Mouse (Mus musculus) midbrain, embryonic 12.5 days (tissue): ENCODE measurements at regions not wholly inside any gene's neighbourhood (a gene's known extent, or its start where the extent isn't known, plus 50 kb on each side); places are given as distances from the start of the nearest gene placed in this dataset.
"Not testable (repeated sequence)": the region's sequence is repeated elsewhere in the genome, so short reads cannot be mapped to it uniquely, and the experiment has no call there.

Experiments
- ATAC-seq: fragments of 200-750 bp; cut with Nextera tagmentation; 2 replicates; pipeline ENCODE4 v1.8.0; 2017; ENCODE audit warnings: low read depth, moderate TSS enrichment, moderate library complexity; ENCODE audit not compliant: low FRiP score
- H3K27ac ChIP-seq: fragments of 300-500 bp; sonication (generic); replicated peaks from 2 replicates; pipeline ENCODE4 v1.5.1; 2016; ENCODE audit warnings: mild to moderate bottlenecking
- H3K27me3 ChIP-seq: fragments of 300-500 bp; sonication (generic); 2 replicates; pipeline ENCODE4 v1.6.1; 2016; ENCODE audit warnings: mild to moderate bottlenecking
- H3K36me3 ChIP-seq: fragments of 300-500 bp; sonication (generic); 2 replicates; pipeline ENCODE4 v1.6.1; 2016
- H3K4me1 ChIP-seq: fragments of 300-500 bp; sonication (generic); 2 replicates; pipeline ENCODE4 v1.6.1; 2016
- H3K4me2 ChIP-seq: fragments of 300-500 bp; sonication (generic); replicated peaks from 2 replicates; pipeline ENCODE4 v1.6.1; 2016; ENCODE audit warnings: mild to moderate bottlenecking, moderate library complexity
- H3K4me3 ChIP-seq: fragments of 300-500 bp; sonication (generic); 2 replicates; pipeline ENCODE4 v1.5.1; 2016; ENCODE audit warnings: mild to moderate bottlenecking
- H3K9ac ChIP-seq: fragments of 300-500 bp; sonication (generic); replicated peaks from 2 replicates; pipeline ENCODE4 v1.6.1; 2016; ENCODE audit warnings: mild to moderate bottlenecking, moderate library complexity
- H3K9me3 ChIP-seq: fragments of 300-500 bp; sonication (generic); 2 replicates; pipeline ENCODE4 v1.6.1; 2016; ENCODE audit warnings: mild to moderate bottlenecking
- WGBS: fragments of 180-500 bp; shearing (Covaris S2); methylation state at CpG from one replicate; pipeline ENCODE4 v1.1.7; 2016; 5-methylcytosine and 5-hydroxymethylcytosine counted together

DNA sequence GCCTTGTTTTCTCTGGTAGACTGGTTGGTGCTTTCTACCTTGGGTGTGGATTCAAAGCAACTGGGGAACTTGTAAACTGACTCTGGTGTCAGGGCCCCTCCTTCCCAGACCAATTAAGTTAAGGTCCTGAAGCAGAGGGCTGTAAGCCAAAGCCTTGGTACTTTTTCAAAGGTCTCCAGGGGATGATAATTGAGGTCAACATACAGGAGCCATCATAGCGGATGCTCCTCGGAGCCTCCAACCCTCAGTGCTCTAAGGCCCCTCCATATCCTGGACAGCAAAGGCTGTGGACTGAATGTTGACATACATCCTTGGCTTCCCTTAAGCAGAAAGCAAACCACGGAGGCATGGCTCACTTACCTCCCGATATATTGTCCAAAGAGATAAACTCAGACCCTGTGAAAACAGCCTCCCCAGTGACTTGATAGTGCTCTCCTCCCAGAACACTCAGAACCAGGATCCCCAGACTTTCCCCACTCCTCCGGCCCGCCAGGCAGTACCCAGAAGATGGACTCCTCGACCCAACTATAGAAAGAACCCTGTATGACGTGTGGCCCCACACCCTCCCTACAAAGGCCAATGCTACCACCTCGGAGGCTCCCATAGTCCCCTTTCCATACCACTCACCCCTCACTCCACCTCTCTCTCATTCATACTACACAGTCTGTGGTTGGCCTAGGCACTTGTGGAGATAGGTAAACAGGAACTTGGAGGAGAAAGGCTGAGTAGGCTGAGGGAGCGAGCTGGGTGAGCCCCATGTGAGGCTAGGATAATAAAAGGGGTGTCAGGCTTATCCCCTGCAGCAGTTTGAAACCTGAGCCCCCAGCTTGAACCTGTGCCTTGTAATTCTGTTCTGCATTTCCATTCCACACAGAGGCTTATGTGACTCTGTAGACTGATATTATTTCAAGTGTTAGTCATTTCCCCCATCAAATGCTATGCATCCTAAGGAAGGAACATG is 118.8 kb upstream of the Arid1b start:
- Histone ChIP-seq H3K4me3 (no peak overlapping the region), H3K27me3 (no peaks in the 10 kb centered on the region), H3K36me3 (no peaks in the 10 kb centered on the region), H3K4me1 (no peaks in the 10 kb centered on the region), H3K9me3 (no peaks in the 10 kb centered on the region), H3K27ac (no peak overlapping the region), H3K9ac (no peak overlapping the region), H3K4me2 (no peak overlapping the region)
- 86% methylated on average over 10 of the region's 10 CpGs for WGBS
- no peak for ATAC-seq

DNA sequence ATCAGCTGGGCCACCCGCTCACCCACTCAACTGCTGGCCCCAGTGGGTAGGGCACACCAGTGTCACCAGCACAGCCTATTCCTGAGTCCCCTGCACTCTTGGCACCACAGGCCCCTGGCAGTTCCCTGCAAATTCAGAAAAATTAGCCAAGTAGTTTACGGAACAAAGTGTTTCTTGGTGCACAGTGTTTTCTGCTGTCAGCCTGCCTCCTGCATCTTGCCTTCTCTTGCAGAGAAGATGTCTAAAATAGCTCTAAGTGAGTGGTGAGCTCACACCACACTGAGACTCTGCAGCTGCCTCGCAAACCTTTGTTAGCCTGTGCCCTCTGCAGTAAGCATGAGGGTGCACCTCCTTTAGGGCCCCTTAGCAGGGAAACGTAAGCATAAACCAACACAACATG is 117.7 kb upstream of the Arid1b start:
- no peak for ATAC-seq

DNA sequence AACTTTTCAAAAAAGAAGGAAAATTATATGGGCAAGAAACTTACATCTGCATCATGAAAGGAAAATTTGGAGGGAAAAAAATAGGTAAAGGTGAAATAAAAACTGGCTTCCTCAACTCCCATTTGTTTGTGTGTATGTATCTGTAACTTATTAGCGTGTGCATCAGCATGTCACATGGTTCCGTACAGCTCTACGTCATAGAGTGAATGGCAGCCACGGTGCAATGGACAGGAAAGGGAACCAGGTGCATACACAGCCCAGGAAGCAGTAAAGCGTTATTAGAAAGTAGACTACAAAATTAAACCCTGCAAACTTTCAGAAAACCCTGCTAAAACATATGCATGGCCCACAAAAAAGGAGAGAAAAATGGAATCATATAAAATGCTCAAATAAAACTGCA is 112.7 kb upstream of the Arid1b start:
- Histone ChIP-seq H3K4me2 (no peak overlapping the region), H3K36me3 (no peaks in the 10 kb centered on the region), H3K9ac (no peak overlapping the region), H3K9me3 (0 out of 2 replicates have a peak, but pooled peaks cover 3% of the 10 kb centered on the region), H3K4me1 (no peaks in the 10 kb centered on the region), H3K27ac (no peak overlapping the region), H3K27me3 (no peaks in the 10 kb centered on the region), H3K4me3 (no peak overlapping the region)
- no peak for ATAC-seq
- 95% methylated on average over 5 of the region's 5 CpGs for WGBS

More for the DNA sequence above, 117.7 kb upstream of the Arid1b start:
- no peaks in the 10 kb centered on the region for H3K9me3 ChIP-seq
- H3K36me3 ChIP-seq = no peaks in the 10 kb centered on the region
- H3K4me1 ChIP-seq = no peaks in the 10 kb centered on the region
- H3K4me3 ChIP-seq = no peak overlapping the region
- H3K4me2 ChIP-seq = no peak overlapping the region
- no peak overlapping the region for H3K9ac ChIP-seq
- WGBS = 90% methylated on average over 4 of the region's 4 CpGs
- no peak overlapping the region for H3K27ac ChIP-seq
- H3K27me3 ChIP-seq = no peaks in the 10 kb centered on the region

DNA sequence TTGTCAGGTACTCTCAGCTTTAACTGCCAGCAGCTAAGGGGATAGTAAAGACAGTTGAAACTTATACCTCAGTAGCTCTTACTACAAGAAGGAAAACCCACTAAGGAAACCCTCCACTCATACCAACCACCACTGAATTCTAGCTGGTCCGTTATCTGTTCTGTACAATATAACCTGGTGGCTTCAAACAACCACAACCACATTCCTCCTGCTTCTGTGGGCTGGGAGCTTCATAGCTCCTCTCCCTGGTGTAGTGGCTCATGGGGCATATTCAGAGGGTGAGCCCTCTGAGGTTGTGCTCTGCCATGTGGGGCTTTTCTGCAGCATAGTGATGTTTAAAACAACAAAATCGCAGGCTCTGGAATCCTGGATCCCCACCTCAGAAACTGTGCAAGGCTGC is 110.0 kb upstream of the Arid1b start:
- Histone ChIP-seq H3K4me3 (no peak overlapping the region), H3K27ac (no peak overlapping the region), H3K9me3 (0 out of 2 replicates have a peak, but pooled peaks cover 3% of the 10 kb centered on the region), H3K9ac (no peak overlapping the region), H3K27me3 (no peaks in the 10 kb centered on the region), H3K36me3 (no peaks in the 10 kb centered on the region), H3K4me2 (no peak overlapping the region), H3K4me1 (no peaks in the 10 kb centered on the region)
- no peak for ATAC-seq
- WGBS = 94% methylated on average over 2 of the region's 2 CpGs

DNA sequence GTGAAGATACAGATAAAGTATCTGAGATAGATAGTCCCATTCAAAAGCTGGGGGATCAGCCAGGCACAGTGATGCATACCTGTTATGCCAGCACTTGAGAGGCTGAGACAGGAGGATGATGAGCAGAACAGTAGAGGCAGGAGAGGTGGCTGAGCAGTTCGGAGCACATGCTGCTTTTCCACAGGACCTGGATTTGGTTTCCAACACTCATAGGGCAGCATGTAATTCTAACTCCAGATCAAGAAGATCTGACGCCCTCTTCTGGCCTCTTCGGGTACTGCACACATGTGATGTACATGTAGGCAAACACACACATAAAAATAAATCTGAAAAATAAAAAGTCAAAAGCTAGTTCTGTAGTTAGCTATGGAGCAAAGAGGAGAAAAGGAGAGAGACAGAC is 109.4 kb upstream of the Arid1b start:
- Histone ChIP-seq H3K27me3 (no peaks in the 10 kb centered on the region), H3K4me1 (no peaks in the 10 kb centered on the region), H3K4me2 (no peak overlapping the region), H3K9ac (no peak overlapping the region), H3K4me3 (no peak overlapping the region), H3K27ac (no peak overlapping the region), H3K36me3 (no peaks in the 10 kb centered on the region), H3K9me3 (0 out of 2 replicates have a peak, but pooled peaks cover 3% of the 10 kb centered on the region)
- WGBS = 77% methylated on average over 3 of the region's 3 CpGs
- ATAC-seq = no peak

DNA sequence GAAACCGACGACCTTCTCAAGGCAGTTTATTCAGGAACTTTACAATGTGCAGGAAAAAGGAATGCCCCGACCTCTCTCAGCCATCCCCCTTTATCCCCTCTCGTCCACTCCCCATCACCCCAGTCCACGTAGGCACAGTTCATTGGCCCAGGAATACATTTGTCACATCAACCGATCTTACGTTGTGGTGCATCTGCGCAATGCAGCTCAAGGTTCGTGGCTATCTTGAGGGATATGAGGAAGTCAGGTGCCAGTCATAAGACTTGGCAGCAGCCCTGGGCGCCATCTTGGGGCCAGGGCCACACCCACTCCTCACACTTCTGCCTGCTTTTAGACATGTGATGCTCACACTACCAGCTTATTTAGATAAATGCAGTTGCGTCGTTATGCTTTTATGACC is 106.8 kb upstream of the Arid1b start:
- H3K4me1 ChIP-seq, ATAC-seq, H3K4me2 ChIP-seq, H3K27me3 ChIP-seq, H3K9ac ChIP-seq, H3K36me3 ChIP-seq, H3K4me3 ChIP-seq, H3K27ac ChIP-seq, H3K9me3 ChIP-seq: not testable (repeated sequence)
- WGBS = 90% methylated on average over 12 of the region's 12 CpGs

DNA sequence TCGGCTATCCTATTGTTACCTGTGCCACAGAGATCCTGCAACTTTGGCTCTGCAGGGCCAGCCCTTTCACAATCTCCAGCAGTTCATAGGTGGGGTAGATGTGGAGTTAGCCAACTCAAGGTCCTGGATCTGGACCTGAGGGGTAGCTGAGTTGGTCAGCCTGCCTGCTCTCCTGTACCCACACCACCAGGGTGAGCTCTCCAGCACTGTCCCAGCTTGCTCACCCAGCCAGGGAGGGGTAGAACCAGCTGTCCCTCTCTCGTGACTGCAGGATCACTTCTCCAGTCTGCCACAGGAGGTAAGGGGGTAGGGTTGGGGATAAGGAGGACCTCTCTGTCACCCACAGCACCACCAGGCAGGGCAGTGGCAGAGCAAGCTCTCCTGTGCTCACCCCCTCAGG is 104.6 kb upstream of the Arid1b start:
- H3K4me2 ChIP-seq = no peak overlapping the region
- H3K36me3 ChIP-seq = no peaks in the 10 kb centered on the region
- no peak overlapping the region for H3K4me3 ChIP-seq
- ATAC-seq = no peak
- no peak overlapping the region for H3K27ac ChIP-seq
- H3K27me3 ChIP-seq = no peaks in the 10 kb centered on the region
- 69% methylated on average over 2 of the region's 2 CpGs for WGBS
- no peak overlapping the region for H3K9ac ChIP-seq
- H3K4me1 ChIP-seq = no peaks in the 10 kb centered on the region
- 0 out of 2 replicates have a peak, but pooled peaks cover 3% of the 10 kb centered on the region for H3K9me3 ChIP-seq

DNA sequence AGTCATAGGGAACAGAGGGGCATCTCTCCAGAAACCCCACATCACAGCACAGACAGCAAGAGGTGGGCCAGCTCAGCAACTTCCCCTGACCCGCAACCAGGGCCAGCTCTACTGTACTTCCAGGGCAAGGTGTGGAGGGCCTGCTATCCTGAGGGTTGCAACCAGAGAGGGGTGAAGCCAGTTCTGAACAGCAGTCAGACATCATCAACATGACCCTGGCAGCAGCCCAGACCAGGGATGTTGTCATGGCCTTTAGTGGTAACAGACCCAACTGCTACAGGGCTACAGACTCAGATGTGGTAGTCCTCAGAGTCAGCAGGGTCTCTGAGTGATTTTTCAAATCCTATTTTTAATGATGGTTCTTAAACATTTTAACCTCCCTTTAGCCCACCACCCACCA is 104.0 kb upstream of the Arid1b start:
- no peak for ATAC-seq
- WGBS = 93% methylated on average over 1 of the region's 1 CpGs
- H3K9me3 ChIP-seq = no peaks in the 10 kb centered on the region

DNA sequence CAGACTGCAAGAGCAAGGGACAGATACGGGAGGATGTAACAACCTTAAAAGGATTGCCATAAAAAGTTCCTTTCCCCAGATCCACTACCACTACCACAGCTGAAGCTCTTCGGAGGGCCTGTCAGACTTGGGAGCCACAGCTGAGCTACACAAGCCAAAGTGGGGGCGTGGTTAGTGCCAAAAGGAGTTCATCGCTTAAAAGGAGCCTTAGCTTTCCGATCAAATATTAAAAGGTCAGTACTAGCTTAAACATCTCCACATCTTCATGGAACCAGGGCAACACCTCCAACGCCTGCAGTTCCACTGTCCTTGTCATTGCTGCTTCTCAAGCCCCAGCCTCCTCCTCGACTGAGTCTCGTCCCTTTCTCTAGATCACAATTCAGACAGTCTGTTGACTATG is 102.6 kb upstream of the Arid1b start:
- 87% methylated on average over 8 of the region's 8 CpGs for WGBS
- no peak for ATAC-seq
- Histone ChIP-seq H3K4me2 (no peak overlapping the region), H3K36me3 (no peaks in the 10 kb centered on the region), H3K9ac (no peak overlapping the region), H3K27me3 (no peaks in the 10 kb centered on the region), H3K4me1 (no peaks in the 10 kb centered on the region), H3K27ac (no peak overlapping the region), H3K4me3 (no peak overlapping the region), H3K9me3 (no peaks in the 10 kb centered on the region)

More for the DNA sequence above, 104.0 kb upstream of the Arid1b start:
- no peaks in the 10 kb centered on the region for H3K4me1 ChIP-seq
- H3K4me3 ChIP-seq = no peak overlapping the region
- H3K36me3 ChIP-seq = no peaks in the 10 kb centered on the region
- H3K4me2 ChIP-seq = no peak overlapping the region
- no peaks in the 10 kb centered on the region for H3K27me3 ChIP-seq
- H3K9ac ChIP-seq = no peak overlapping the region
- H3K27ac ChIP-seq = no peak overlapping the region

DNA sequence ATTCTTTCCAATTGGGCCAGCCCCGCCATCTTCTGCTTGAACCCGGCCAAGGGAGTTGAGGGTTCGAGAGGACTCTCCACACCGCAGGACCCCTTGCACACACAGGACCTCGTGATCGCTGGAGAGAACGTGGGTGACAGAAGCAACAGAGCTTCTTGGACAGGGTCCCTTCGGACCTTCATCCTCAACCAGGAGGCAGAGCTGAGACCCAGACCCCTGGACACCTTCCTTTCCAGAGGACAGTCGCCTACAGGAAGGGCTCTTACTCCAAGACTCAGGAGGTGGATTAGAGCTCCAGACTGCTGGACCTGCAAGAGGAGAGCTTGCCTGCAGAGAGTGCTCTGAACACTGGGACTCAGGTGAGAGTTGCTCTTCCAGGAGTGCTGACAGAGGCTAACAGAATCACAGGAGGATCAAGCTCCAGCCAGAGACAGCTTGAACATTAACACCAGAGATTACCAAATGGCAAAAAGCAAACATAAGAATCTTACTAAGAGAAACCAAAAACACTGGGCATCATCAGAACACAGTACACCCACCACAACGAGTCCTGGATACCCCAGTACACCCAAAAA is 99.3 kb upstream of the Arid1b start:
- not testable (repeated sequence) for ATAC-seq, H3K36me3 ChIP-seq, H3K9me3 ChIP-seq, H3K9ac ChIP-seq, H3K27me3 ChIP-seq, H3K27ac ChIP-seq, H3K4me1 ChIP-seq, H3K4me3 ChIP-seq, H3K4me2 ChIP-seq
- WGBS = 95% methylated on average over 10 of the region's 10 CpGs

DNA sequence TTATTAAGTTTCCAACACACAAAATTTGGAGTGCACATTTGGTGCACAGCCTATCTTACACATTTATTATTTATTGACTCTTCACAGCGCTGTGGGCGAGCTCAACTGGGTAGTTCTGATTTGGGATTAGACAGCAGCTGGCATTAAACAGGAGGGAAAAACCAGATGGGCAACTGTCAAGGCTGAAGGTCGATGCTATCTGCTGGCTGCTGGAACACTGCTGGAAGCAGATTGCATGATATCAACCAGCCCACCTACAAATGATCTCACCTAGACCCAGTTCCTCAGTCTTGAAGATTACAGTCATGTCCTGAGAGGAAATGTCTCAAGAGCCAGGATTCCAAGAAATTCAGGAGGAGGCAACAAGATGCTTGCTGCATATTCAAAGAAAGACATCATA is 91.0 kb upstream of the Arid1b start:
- H3K4me3 ChIP-seq = no peak overlapping the region
- H3K4me1 ChIP-seq = peaks cover 4% of the 10 kb centered on the region
- H3K36me3 ChIP-seq = no peaks in the 10 kb centered on the region
- H3K27ac ChIP-seq = no peak overlapping the region
- H3K27me3 ChIP-seq = no peaks in the 10 kb centered on the region
- no peak for ATAC-seq
- no peak overlapping the region for H3K4me2 ChIP-seq
- WGBS = 84% methylated on average over 3 of the region's 3 CpGs
- H3K9me3 ChIP-seq = no peaks in the 10 kb centered on the region
- no peak overlapping the region for H3K9ac ChIP-seq

DNA sequence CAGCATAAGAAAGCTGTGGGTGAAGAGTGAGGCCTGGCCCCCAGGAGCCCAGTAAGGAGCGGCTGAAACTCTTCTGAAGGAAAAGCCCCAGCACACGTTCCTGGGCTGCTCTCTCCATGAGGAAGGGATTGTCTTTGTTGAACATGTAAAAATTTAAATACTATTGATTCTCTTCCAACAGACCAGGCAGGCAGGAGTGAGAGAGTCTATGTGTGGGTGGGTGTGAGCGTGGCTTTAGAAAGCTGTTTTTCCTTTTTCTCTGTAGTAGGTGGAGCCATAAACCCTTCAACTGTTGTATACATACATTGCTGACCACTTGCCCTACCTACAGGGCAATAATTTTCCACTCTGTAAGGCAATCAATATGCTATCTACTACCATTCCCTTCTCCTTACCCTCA is 87.6 kb upstream of the Arid1b start:
- no peak overlapping the region for H3K9ac ChIP-seq
- peak overlapping the region; percentile 69 for H3K4me2 ChIP-seq
- 26% methylated on average over 3 of the region's 3 CpGs for WGBS

More for the DNA sequence above, 87.6 kb upstream of the Arid1b start:
- Histone ChIP-seq H3K27ac (peak overlapping the region; percentile 99), H3K9me3 (no peaks in the 10 kb centered on the region), H3K4me1 (peaks cover 11% of the 10 kb centered on the region), H3K36me3 (no peaks in the 10 kb centered on the region), H3K27me3 (peaks cover 4% of the 10 kb centered on the region; the same call in 1 of the 2 replicates), H3K4me3 (no peak overlapping the region)
- ATAC-seq = no peak
